Mouse (Mus musculus) cerebellum, adult 18-20 months (tissue): Measurements from ENCODE around the gene Hat1.

Experiments used
- DNase-seq, 2 experiments: peaks; one replicate each; pipeline ENCODE4 v3.0.0; 2021

The Hat1 gene

GRCm38 (mm10) chr2:71466861-71467450, 78.2 kb downstream of the Hat1 start:
- DNase-seq: peak; percentile 63 to 66

GRCm38 (mm10) chr2:71471094-71471493, 82.3 kb downstream of the Hat1 start:
- DNase-seq: no peak

- DNase-seq: no peak
Measured at GRCm38 (mm10) chr2:71473830-71474229, 85.1 kb downstream of the Hat1 start.

GRCm38 (mm10) chr2:71474345-71474744, 85.6 kb downstream of the Hat1 start:
- DNase-seq: no peak

- no peak for DNase-seq
Measured at GRCm38 (mm10) chr2:71475311-71475710, 86.6 kb downstream of the Hat1 start.

GRCm38 (mm10) chr2:71475760-71476159, 87.0 kb downstream of the Hat1 start:
- no peak for DNase-seq

- DNase-seq: no peak
Measured at GRCm38 (mm10) chr2:71477787-71478186, 89.0 kb downstream of the Hat1 start.

GRCm38 (mm10) chr2:71479917-71480316, 91.2 kb downstream of the Hat1 start:
- no peak for DNase-seq

- no peak for DNase-seq
Measured at GRCm38 (mm10) chr2:71481825-71482224, 93.1 kb downstream of the Hat1 start.

GRCm38 (mm10) chr2:71483046-71483716, 94.4 kb downstream of the Hat1 start:
- no peak for DNase-seq

- no peak for DNase-seq
Measured at GRCm38 (mm10) chr2:71483717-71484066, 94.9 kb downstream of the Hat1 start.
